Mouse (Mus musculus) adrenal gland (tissue): ENCODE data around the gene Fsd1l.

Experiments
- intact Hi-C: fragments of 180-260 bp; cut with DNase I; formaldehyde crosslinking; loops from one replicate; pipeline ENCODE4 v1.15.1; 2025
- long read RNA-seq, 2 experiments: library from polyadenylated mRNA; unstranded; transcript quantifications; one replicate each; pipeline ENCODE4 v2.0.0; 2020; ENCODE audit warnings: borderline replicate concordance in 1 of 2; ENCODE audit not compliant: insufficient replicate concordance in 1 of 2

Gene Fsd1l
- long read RNA-seq, experiment 1, result 0 reads
- long read RNA-seq, experiment 2, partial matches to known transcripts, result 0 of 4 reads
- long read RNA-seq, experiment 2, other reads (novel, unspliced or antisense), result 1 of 4 reads

DNA sequence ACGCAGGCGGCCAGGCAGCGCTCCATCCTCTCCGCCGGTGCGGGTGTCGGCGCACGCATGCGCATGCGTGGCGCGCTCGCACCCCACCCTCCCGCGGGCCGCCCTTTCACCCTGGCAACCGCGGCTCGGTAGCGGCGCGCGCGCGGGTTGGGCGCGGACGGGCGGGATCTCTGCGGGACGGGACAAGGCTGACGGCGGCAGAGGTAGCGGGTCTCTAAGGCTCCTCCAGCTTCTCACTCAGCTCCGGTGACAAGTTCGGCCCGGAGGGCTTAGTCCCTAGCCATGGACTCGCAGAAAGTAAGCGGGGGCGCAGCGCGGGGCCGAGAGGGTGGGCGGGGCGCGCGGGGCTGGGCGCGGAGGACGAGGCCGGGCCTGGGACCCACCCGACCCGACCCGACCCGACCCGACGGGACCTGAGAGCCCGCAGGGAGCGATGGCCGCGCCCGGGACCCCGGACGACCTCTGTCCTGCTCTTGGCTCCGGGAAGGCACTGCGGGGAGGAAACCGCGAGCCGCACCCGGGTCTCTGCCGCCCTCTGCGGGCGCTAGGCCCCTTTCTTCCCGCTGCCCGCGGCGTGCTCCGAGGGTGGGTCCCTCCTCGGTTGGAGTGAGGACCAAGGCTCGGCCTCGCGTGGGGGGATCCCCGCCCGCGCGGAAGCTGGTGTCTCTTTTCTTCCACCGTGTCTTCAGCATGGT is at the start of gene Fsd1l:
Fsd1l (plus strand) TSS at position 156 of the 695 bp plus-strand sequence.
- intact Hi-C loops, result no loop called here

- intact Hi-C loops, result no loop called here
These were observed 43.6 kb upstream of the Fsd1l start for GRCm38 (mm10) chr4:53587676-53588075.

- intact Hi-C loops, result no loop called here
These were observed 42.3 kb upstream of the Fsd1l start for GRCm38 (mm10) chr4:53588936-53589335.

DNA sequence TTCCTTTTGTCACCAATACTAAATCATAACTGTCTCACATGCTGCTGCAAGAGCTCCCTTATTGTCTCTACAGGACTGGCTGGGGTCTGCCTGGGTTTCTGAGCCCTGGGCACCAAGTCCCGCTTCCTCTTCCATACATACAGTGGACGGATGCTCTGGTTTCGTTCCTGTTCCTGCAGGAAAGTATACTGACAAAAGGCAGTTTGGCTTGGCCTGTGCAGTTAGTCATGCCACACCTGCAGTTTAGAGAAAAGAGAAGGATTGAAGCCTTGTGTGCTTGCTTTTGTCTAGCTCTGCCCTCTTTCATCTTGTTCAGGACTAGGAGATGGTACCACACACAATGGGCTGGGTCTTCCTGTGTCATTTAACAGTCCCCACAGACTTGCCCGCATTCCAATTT is 41.8 kb upstream of the Fsd1l start:
- intact Hi-C loops, result no loop called here

DNA sequence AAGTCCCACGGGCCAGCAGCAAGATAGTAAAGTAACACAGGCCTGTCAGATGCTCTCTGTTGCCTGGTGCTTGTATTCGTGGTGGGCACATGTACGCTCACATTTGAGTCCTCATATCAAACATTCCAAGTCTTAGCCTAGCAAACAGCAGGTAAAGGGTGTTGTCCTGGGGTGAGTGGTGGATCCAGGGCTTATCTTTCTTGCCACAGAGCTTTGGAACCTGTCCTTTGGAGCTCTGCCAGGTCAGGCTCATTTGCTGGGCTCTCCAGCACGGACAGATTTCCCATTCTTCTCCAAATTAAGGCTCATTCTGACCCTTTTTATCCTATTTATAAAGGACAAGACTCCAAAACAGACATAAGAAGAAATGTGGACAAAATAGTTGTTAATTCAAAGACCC is 41.1 kb upstream of the Fsd1l start:
- intact Hi-C loops, result loop anchor here (5.0 to 10.0 kb wide), 3 partner anchors 48 to 475 kb away; no protein-coding TSS in a partner anchor

GRCm38 (mm10) chr4:53590691-53591447 is 40.4 kb upstream of the Fsd1l start:
- intact Hi-C loops, result loop anchor here (5.0 to 10.0 kb wide), 3 partner anchors 49 to 476 kb away; no protein-coding TSS in a partner anchor

DNA sequence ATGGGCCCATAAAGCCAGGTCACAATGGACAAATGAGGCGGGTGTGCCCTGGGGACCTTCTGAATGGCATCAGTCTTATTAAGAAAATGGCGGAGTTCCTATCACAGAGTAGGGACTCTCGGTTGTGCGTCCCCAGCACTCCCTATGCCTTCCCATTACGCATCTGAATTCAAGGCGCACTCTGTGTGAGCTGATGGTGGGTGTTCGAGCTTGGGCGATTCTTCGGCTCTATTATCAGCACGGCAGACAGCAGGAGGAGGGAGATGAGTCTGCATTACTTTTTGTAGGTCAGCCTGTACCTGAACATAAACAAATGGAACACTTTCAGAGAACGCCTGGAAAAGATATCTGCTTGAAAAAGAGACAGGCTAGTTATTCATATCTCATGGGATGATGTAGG is 39.7 kb upstream of the Fsd1l start:
- intact Hi-C loops, result loop anchor here (5.0 to 10.0 kb wide), 3 partner anchors 49 to 477 kb away; no protein-coding TSS in a partner anchor

DNA sequence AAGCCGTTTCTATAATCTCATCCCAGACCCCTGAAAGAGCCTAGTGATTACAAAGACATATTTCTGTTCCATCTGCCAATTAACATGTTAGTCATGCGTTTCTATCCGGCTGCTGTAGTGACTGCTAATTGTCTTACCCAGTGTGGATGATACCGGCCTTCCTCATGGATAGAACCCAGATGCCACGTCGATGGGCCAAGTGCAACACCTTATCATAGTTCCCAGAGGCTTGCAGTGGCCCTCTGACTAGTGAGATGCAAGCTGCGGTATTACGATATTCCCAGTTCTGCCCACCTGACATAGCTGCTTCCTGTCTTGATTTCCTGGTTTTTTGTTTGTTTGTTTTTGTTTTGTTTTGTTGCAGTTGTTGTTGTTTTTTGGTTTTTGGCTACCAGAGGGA is 39.3 kb upstream of the Fsd1l start:
- intact Hi-C loops, result loop anchor here (5.0 to 10.0 kb wide), 3 partner anchors 50 to 477 kb away; no protein-coding TSS in a partner anchor

DNA sequence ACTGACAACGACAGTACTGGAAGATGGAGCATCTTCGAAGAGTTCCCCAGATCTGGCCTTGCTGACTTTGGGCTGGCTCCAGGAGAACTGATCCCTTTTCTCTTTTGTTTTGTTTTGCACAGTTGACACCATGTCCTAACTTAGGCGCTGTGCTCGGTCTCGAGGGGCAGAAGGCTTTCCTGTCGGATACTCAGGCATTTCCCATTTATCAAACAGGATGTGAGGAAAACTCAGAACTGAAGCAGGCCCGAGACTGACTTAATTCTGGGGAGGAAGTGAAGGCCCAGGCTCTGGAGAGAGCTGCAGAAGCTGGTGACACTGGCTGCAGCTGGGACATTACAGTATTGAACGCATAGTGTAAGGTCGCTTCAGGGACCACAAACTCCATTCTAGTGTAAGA is 38.9 kb upstream of the Fsd1l start:
- intact Hi-C loops, result loop anchor here (5.0 to 10.0 kb wide), 3 partner anchors 50 to 478 kb away; no protein-coding TSS in a partner anchor

GRCm38 (mm10) chr4:53594204-53594603 is 37.1 kb upstream of the Fsd1l start:
- intact Hi-C loops, result loop anchor here (5.0 to 10.0 kb wide), 3 partner anchors 52 to 479 kb away; no protein-coding TSS in a partner anchor

DNA sequence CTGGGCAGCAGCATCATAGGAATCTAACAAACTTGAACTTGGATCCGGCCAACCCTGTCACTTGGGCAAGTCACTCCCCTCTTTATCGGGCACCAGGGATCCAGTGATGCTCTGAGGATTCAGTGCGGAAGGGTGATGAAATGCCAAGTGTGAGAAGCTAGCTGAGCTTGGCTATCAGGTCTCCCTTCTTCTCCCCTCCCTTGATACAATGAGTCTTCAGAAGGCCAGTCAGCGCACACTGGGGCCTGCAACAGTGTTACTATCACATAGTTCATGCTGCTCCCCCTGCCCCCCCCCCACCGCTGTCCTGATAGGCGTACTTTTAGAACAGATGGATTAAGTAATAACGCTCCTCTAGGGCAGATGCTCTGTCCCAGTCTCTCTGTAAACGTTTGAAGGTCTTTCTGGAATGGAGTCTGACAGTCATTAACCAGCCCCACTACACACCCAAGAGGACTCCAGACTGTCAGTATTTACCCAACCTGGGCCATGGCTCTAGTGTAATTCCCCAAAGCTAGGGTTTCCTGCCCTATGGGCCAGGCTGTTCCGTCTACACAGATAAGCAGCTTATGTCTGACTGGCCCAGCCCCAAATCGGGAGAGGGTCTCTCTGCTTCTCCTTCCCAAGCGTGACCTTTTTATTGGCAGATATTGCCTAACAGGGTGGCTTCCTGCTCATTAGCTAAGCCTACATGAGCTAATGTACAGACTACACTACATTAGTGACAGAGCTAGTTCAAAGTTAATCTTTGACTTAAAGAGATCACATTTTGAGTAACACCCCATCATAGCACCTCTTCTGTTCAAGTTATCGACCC is 35.8 kb upstream of the Fsd1l start:
- intact Hi-C loops, result loop anchor here (10.0 kb wide), 1 partner anchor 481 kb away; no protein-coding TSS in a partner anchor

- intact Hi-C loops, result loop anchor here (10.0 kb wide), 1 partner anchor 481 kb away; no protein-coding TSS in a partner anchor
These were observed 35.0 kb upstream of the Fsd1l start for GRCm38 (mm10) chr4:53596063-53596895.

DNA sequence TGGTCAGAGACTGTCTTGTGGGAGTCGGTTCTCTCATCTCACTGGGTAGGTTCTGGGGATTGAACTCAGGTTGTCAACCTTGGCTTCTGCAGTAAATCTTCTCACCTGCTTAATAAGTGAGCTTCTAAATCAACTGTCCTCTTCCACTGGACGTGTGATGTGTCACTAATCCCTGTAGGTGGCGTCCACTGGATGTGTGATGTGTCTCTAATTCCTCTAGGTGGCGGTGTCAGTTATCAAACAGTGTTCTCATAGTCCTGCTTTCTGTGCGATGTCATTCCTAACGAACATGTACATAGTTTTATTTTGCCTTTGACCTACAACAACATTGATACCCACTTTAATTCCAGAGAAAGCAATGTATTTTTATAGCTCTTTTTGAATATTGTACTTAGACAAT is 30.8 kb upstream of the Fsd1l start:
- intact Hi-C loops, result no loop called here

DNA sequence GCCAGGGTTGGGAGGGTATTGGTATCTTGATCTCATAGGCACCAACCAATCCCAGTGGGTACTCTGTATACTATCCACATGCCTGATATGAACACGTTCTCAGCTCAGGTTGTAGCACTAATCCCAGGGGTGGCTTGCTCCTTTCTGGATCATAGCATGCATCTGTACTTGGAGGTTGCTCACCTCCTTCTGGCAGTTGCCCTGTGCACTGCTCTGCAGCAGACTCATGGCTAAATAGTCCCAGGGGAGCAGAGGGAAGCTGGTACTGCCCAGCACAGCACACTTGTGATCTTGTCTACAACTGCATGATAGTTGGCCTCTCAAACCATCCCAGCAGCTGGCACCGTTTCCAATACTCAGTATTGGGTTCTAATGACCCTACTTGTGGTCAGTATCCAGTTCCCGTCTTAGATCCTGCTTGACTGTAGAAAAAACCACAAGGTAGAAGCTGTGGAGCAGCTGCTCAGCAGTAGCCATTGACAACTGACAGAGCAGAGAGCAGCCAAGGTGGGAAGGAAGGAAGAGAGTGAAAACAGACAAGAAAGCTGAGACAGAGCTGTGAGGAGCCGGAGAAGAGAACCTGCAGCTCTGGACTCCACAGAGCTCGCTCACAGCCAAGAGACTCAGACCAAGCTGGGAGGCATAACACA is 16.6 kb upstream of the Fsd1l start:
- intact Hi-C loops, result no loop called here

GRCm38 (mm10) chr4:53617968-53618367 is 13.3 kb upstream of the Fsd1l start:
- intact Hi-C loops, result no loop called here

DNA sequence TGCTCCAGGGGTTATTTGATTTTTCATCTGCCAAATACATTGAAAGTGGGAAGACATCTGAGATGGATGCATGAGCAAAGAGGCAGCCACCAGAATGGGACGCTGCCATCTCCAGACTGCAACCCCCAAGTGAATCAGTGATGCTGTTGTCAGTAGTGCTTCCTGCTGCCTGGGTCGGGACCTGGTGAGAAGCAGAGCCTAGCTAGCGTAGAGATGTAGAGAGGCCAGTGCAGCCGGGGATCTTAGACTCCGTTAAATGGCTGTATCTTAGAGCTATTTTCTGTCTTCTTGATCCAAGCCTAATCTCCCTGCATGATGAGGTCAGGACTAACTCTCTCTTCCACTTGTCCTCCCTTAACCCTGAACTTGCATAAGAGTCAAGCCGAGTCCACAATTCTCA is 11.2 kb upstream of the Fsd1l start:
- intact Hi-C loops, result no loop called here

DNA sequence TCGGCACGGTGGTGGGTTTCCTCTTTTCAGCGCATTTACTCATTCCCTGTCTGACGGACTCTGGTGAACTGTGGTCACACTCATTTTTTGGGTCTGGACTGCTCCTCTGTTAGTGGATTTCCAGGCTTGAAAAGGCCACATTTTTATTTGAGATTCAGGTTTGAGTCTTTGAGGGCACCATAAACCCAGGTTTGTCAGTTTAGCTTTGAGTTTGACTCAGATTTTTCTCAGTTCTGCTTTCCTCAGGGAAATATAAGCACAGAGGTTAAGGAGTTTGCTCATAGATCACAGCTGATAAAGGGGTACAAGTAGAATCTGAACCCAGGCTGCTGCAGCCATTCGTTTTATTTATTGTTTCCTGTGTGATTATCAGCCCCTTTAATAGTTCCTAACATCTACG is 10.2 kb upstream of the Fsd1l start:
- intact Hi-C loops, result no loop called here

DNA sequence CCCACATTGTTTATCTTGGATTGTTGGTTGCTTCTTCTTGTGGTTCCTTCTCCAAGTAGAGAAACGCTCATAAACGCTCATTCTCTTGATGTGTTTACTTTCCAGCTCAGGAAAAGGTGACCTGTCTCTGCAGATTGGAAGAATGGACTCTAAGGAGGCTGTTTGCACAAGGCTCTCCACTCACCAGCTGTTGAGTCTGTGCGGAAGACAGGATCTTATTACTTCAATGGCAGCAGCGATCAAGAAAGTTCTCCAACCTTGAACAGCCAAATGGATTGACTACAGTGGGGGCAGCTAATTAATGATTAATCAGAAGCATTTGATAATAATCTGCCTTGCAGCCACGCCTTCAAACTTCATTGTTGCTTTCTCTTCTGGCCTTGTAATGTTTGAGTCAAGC is 9.8 kb upstream of the Fsd1l start:
- intact Hi-C loops, result no loop called here

- intact Hi-C loops, result no loop called here
These were observed 7.6 kb upstream of the Fsd1l start for GRCm38 (mm10) chr4:53623711-53624110.

GRCm38 (mm10) chr4:53624816-53625215 is 6.5 kb upstream of the Fsd1l start:
- intact Hi-C loops, result no loop called here
